11 mouse cellular contexts compared by ENCODE assay signal in genomic region chr5:143061511-143061910, GRCm38 (mm10). TPM values are rescaled to one million over a fixed set of nuclear protein-coding genes. Genes with fewer than 3 reads are reported as not detected.
DNase-seq lines count a peak whose midpoint lies in the region; ATAC-seq lines count a peak whose summit lies in the region.
"Had no signal": no experiment of that assay in that cellular context is flagged by ENCODE, and none has a peak within 500 bp of the region (broad histone marks: within the 10 kb centered on the region; RNA-seq: fewer than 3 reads in every experiment).

No protein-coding gene starts in this region.

- no peak overlapping the region for H3K4me3 ChIP-seq in heart, embryonic 13.5 days
- H3K4me3 ChIP-seq in brown adipose tissue, adult 24 weeks (ENCODE audit: insufficient read depth, low read depth, low read length) = no peak overlapping the region
- no peak overlapping the region for H3K4me3 ChIP-seq in hindbrain, embryonic 12.5 days
- H3K4me3 ChIP-seq in midbrain, embryonic 14.5 days (replicated peaks; ENCODE audit: low read depth, low read length) = no peak overlapping the region
- H3K4me3 ChIP-seq: embryonic facial prominence, embryonic 10.5 days; lung, embryonic 15.5 days had no signal

- H3K27ac ChIP-seq in heart, embryonic 13.5 days (replicated peaks) = peak overlapping the region; percentile 50
- peak overlapping the region; percentile 36; the same call in 1 of the 2 replicates for H3K27ac ChIP-seq in brown adipose tissue, adult 24 weeks (replicated peaks; ENCODE audit: low read depth, low read length)
- peak overlapping the region; percentile 55 for H3K27ac ChIP-seq in hindbrain, embryonic 12.5 days
- H3K27ac ChIP-seq in midbrain, embryonic 14.5 days (replicated peaks; ENCODE audit: low read depth, low read length) = peak overlapping the region; percentile 83
- H3K27ac ChIP-seq: embryonic facial prominence, embryonic 10.5 days; lung, embryonic 15.5 days had no signal

- no peaks in the 10 kb centered on the region for H3K27me3 ChIP-seq in heart, embryonic 13.5 days (replicated peaks)
- H3K27me3 ChIP-seq in hindbrain, embryonic 12.5 days = no peaks in the 10 kb centered on the region
- H3K27me3 ChIP-seq in midbrain, embryonic 14.5 days (ENCODE audit: control insufficient read depth, insufficient read depth, low read length) = no peaks in the 10 kb centered on the region
- H3K27me3 ChIP-seq: lung, embryonic 15.5 days had no signal

- H3K4me1 ChIP-seq in heart, embryonic 13.5 days = peaks cover 64% of the 10 kb centered on the region
- peaks cover 14% of the 10 kb centered on the region for H3K4me1 ChIP-seq in brown adipose tissue, adult 24 weeks (ENCODE audit: control insufficient read depth, insufficient read depth, insufficient read length, low read length)
- H3K4me1 ChIP-seq in hindbrain, embryonic 12.5 days = peaks cover 7% of the 10 kb centered on the region; the same call in 1 of the 2 replicates
- no peaks in the 10 kb centered on the region; the same call in 1 of the 2 replicates for H3K4me1 ChIP-seq in midbrain, embryonic 14.5 days (ENCODE audit: control insufficient read depth, insufficient read depth, low read length)

- no peak for DNase-seq in heart, postnatal 25 days (ENCODE audit: low spot score)
- peak; percentile 81 for DNase-seq in midbrain, embryonic 14.5 days
- no peak for DNase-seq in thymus, postnatal 25 days
- DNase-seq in Muller cell, postnatal 12 days (ENCODE audit: inconsistent ontology term) = no peak
- DNase-seq: kidney, adult 18-20 months; layer of hippocampus, postnatal 36 days had no signal

- peak overlapping the region; percentile 1; the same call in 1 of the 2 replicates for H3K9ac ChIP-seq in heart, embryonic 13.5 days
- H3K9ac ChIP-seq in hindbrain, embryonic 12.5 days = no peak overlapping the region
- no peak overlapping the region for H3K9ac ChIP-seq in midbrain, embryonic 14.5 days (replicated peaks; ENCODE audit: low read length)
- H3K9ac ChIP-seq: lung, embryonic 15.5 days had no signal

- no peaks in the 10 kb centered on the region for H3K9me3 ChIP-seq in heart, embryonic 13.5 days
- H3K9me3 ChIP-seq in hindbrain, embryonic 12.5 days (replicated peaks) = no peaks in the 10 kb centered on the region
- H3K9me3 ChIP-seq in midbrain, embryonic 14.5 days (ENCODE audit: control insufficient read depth, low read length) = no peaks in the 10 kb centered on the region
- H3K9me3 ChIP-seq: embryonic facial prominence, embryonic 10.5 days; lung, embryonic 15.5 days had no signal

- no peak for ATAC-seq in heart, embryonic 13.5 days (ENCODE audit: extremely low read depth, insufficient number of reproducible peaks, low FRiP score, low TSS enrichment)
- ATAC-seq in hindbrain, embryonic 12.5 days (ENCODE audit: low FRiP score) = no peak
- ATAC-seq in midbrain, embryonic 14.5 days (ENCODE audit: low FRiP score, low TSS enrichment) = no peak; the same call in 1 of the 2 replicates

- H3K4me2 ChIP-seq in heart, embryonic 13.5 days = no peak overlapping the region
- H3K4me2 ChIP-seq in hindbrain, embryonic 12.5 days (replicated peaks) = no peak overlapping the region
- no peak overlapping the region for H3K4me2 ChIP-seq in midbrain, embryonic 14.5 days (ENCODE audit: low read length)
- H3K4me2 ChIP-seq: lung, embryonic 15.5 days had no signal

- 37% methylated on average over 3 of the region's 3 CpGs for WGBS in heart, embryonic 13.5 days
- 52% methylated on average over 3 of the region's 3 CpGs for WGBS in hindbrain, embryonic 12.5 days
- WGBS in midbrain, embryonic 14.5 days = 27% methylated on average over 3 of the region's 3 CpGs

- peaks cover 40% of the 10 kb centered on the region for H3K36me3 ChIP-seq in heart, embryonic 13.5 days
- H3K36me3 ChIP-seq in hindbrain, embryonic 12.5 days = peaks cover 29% of the 10 kb centered on the region
- peaks cover 32% of the 10 kb centered on the region for H3K36me3 ChIP-seq in midbrain, embryonic 14.5 days (ENCODE audit: control insufficient read depth, insufficient read depth, low read length)

- intact Hi-C loops in heart, postnatal 25 days (cut with DNase I) = no loop called here

RNA-seq across cellular contexts. Expression of gene Rnf216, which starts 51.3 kb away (rescaled TPM):
- polyA plus RNA-seq in heart, embryonic 13.5 days (2015; fragmentation: Nextera tagmentation; extraction: Ambion mirVana) = 24.6 and 25.1 TPM in 2 replicates
- total RNA-seq in heart, postnatal 25 days (2021) = 10 to 100 TPM; 22.8 to 26.2 TPM
- polyA plus RNA-seq in brown adipose tissue, adult 24 weeks (2012; ENCODE audit: insufficient read depth, insufficient read length, missing spikeins) = 12.5 and 14.6 TPM in 2 replicates
- polyA plus RNA-seq in hindbrain, embryonic 12.5 days (2016; fragmentation: Nextera tagmentation; extraction: Ambion mirVana) = 49.4 and 51.1 TPM in 2 replicates
- 28.9 and 32.1 TPM in 2 replicates for polyA plus RNA-seq in midbrain, embryonic 14.5 days (2014; fragmentation: Nextera tagmentation; extraction: Ambion mirVana)
